Mouse (Mus musculus) cerebellum, postnatal 4 days (tissue): ENCODE data around the gene Gm45021.

Source experiments
- DNase-seq, 2 experiments: peaks; one replicate each; pipeline ENCODE4 v3.0.0; 2022; ENCODE audit warnings: low spot score in 2 of 2, mixed read lengths in 1 of 2

Gene Gm45021

GRCm38 (mm10) chr6:48572572-48573061 is 16.8 kb upstream of the Gm45021 start, which contains the start of gene Rarres2:
Gene Rarres2 (minus strand): TSS chr6:48572789.
- no peak for DNase-seq

- DNase-seq = no peak
Observed at GRCm38 (mm10) chr6:48573280-48573679, 16.1 kb upstream of the Gm45021 start.

- DNase-seq = no peak
Observed at GRCm38 (mm10) chr6:48573981-48574380, 15.4 kb upstream of the Gm45021 start.

- no peak for DNase-seq
Observed at GRCm38 (mm10) chr6:48578736-48579135, 10.7 kb upstream of the Gm45021 start.

GRCm38 (mm10) chr6:48579215-48579648 is 10.2 kb upstream of the Gm45021 start:
- no peak for DNase-seq

GRCm38 (mm10) chr6:48581257-48581656 is 8.2 kb upstream of the Gm45021 start:
- no peak for DNase-seq

GRCm38 (mm10) chr6:48582037-48582436 is 7.4 kb upstream of the Gm45021 start:
- DNase-seq = peak in 1 of 2 experiments; percentile 38

- DNase-seq = no peak
Observed at GRCm38 (mm10) chr6:48591221-48591845, 1.9 kb downstream of the Gm45021 start.

GRCm38 (mm10) chr6:48591871-48592270 is 2.5 kb downstream of the Gm45021 start:
- no peak for DNase-seq

GRCm38 (mm10) chr6:48593158-48594042 is 4.0 kb downstream of the Gm45021 start, which contains the start of the genes Repin1 and Gm44965:
Gene Repin1 (plus strand): TSS chr6:48593883.
Gene Gm44965 (plus strand): TSS chr6:48593941.
- DNase-seq = peak; percentile 93 to 97

- peak; percentile 32 to 56 for DNase-seq
Observed at GRCm38 (mm10) chr6:48594043-48594738, 4.8 kb downstream of the Gm45021 start.

GRCm38 (mm10) chr6:48595278-48595677 is 5.9 kb downstream of the Gm45021 start:
- DNase-seq = no peak

GRCm38 (mm10) chr6:48596545-48597232 is 7.3 kb downstream of the Gm45021 start:
- no peak for DNase-seq

GRCm38 (mm10) chr6:48597233-48597625 is 7.8 kb downstream of the Gm45021 start:
- no peak for DNase-seq

GRCm38 (mm10) chr6:48600594-48600993 is 11.2 kb downstream of the Gm45021 start:
- no peak for DNase-seq

GRCm38 (mm10) chr6:48601271-48602079 is 12.1 kb downstream of the Gm45021 start, which contains the start of gene Zfp775:
Gene Zfp775 (plus strand): TSS chr6:48602063.
- peak; percentile 92 to 97 for DNase-seq

GRCm38 (mm10) chr6:48602080-48602741 is 12.8 kb downstream of the Gm45021 start:
- no peak for DNase-seq

- no peak for DNase-seq
Observed at GRCm38 (mm10) chr6:48608124-48608523, 18.7 kb downstream of the Gm45021 start.

GRCm38 (mm10) chr6:48609512-48609911 is 20.1 kb downstream of the Gm45021 start:
- no peak for DNase-seq

GRCm38 (mm10) chr6:48610657-48611056 is 21.2 kb downstream of the Gm45021 start:
- no peak for DNase-seq
